Mouse (Mus musculus) kidney, postnatal 4 days (tissue): ENCODE measurements around the gene Apoa2.

ENCODE experiments used
- DNase-seq, 2 experiments: peaks; one replicate each; pipeline ENCODE4 v3.0.0; 2021; ENCODE audit warnings: mixed read lengths in 2 of 2

The Apoa2 gene

GRCm38 (mm10) chr1:171262594-171263130 lies 37.8 kb downstream of the Apoa2 start:
- DNase-seq: peak; percentile 77 to 85

DNA sequence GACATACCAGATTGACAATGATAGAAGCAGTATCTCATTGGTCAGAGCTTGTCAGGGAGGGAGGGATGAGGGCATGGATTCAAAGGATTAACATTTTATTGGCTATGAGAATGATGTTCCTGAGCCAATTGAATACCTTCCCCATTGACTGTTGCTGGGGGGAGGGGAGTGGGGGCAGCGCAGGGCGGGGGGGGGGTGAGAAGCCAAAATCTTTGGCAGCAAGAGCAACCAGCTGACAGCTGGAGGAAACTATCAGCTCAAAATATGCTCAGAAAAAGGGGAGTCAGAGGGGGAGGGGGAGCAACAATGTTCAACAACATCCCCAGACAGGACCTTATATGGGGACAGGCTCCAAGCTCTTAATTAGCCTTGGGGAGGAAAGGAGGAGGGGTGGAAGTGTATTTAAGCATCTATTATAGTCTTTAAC lies 38.3 kb downstream of the Apoa2 start:
- DNase-seq: peak; percentile 66 to 78

GRCm38 (mm10) chr1:171263666-171264461 lies 39.0 kb downstream of the Apoa2 start:
- no peak for DNase-seq

GRCm38 (mm10) chr1:171265971-171266744 lies 41.3 kb downstream of the Apoa2 start:
- no peak for DNase-seq

- no peak for DNase-seq
These were observed 43.5 kb downstream of the Apoa2 start for GRCm38 (mm10) chr1:171268341-171268740.

DNA sequence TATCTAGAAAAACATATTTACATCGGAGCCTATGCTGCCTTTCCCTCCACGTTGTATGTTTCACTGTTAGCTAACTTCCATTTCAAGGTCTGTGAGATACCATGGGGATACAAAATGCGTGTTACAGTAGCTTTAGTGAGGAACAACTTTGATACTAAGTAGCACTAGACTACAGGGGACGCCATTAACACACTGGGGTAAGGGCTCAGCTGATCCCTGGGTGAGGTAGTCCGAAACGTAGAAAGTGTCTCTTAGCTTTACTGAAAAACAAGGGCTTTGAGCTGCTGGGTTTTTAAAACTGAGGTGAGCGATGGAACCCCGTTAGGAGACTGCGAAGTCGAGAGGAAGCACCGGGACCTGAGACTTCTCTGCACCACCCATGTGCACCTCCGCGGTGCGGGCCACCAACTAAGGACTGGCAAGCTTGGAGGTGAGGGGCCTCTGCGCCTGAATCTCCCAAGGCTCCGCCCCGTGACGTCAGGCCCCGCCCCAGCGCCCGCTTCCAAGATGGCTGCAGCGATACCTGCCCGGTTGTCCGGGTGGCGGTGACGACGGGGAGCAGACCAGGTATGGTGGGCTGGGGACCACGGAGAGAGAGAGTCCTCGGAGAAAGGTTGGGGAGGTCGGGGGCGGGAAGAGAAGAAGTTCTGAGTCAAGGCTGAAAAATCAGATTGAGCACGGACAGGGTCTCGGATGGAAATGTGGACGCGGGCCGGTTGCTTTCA lies 45.2 kb downstream of the Apoa2 start, which contains the start of gene B4galt3:
Gene B4galt3, plus strand, starts transcription at position 481 of the 725 bp plus-strand sequence.
- DNase-seq: peak; percentile 98 to 99

- DNase-seq: peak; percentile 73 to 84
These were observed 45.7 kb downstream of the Apoa2 start for GRCm38 (mm10) chr1:171270573-171270900.

DNA sequence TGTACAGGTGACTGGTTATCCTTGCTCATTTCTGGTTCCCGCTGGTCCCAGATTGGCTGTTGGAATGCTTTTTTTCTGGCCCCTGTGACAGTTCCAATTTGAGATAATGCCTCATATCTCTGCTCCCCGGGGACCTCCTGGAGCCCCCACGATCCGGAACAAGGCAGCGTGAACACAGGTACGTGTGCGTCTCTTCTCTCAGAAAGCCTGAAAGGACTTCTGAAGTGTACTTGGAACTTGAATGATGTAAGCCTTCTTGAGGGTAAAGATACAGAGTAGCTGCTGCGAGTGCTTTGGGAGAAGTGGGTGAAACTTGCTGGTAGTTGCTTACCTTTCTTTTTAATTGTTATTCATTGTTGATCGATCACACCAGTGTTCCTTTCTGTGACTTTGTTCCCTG lies 46.3 kb downstream of the Apoa2 start:
- DNase-seq: no peak

DNA sequence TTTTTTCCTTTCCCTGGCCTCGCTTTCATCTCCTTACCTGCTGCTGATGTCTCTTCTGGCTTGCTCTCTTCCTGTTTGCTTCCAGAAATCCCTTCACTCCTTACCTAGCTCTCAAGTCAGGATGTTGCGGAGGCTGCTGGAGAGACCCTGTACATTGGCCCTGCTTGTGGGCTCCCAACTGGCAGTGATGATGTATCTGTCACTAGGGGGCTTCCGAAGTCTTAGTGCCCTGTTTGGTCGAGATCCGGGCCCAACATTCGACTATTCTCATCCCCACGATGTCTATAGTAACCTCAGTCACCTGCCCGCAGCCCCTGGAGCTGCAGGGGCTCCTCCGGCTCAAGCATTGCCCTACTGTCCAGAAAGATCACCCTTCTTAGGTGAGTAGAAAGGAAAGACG lies 46.8 kb downstream of the Apoa2 start:
- DNase-seq: no peak

DNA sequence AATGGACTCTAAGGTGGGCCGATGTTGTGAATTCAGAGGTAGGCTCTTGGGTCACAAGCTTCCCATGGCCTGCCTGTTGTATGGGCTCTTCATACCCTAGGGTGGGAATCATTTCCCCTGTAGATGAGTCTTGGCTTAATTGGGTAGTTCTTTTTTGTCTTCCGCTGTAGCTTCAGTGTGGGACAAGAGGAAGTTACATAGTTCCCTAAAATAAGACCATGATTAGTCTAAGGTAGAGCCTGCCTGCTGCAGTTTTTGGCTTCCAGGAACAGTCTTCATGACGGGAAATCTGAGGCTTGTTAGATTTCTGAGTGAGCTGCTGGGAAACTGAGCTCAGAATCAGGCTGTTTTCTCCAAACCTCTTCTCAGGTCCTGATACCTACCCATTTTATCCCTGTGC lies 47.2 kb downstream of the Apoa2 start:
- no peak for DNase-seq

GRCm38 (mm10) chr1:171274171-171274570 lies 49.3 kb downstream of the Apoa2 start:
- no peak for DNase-seq

DNA sequence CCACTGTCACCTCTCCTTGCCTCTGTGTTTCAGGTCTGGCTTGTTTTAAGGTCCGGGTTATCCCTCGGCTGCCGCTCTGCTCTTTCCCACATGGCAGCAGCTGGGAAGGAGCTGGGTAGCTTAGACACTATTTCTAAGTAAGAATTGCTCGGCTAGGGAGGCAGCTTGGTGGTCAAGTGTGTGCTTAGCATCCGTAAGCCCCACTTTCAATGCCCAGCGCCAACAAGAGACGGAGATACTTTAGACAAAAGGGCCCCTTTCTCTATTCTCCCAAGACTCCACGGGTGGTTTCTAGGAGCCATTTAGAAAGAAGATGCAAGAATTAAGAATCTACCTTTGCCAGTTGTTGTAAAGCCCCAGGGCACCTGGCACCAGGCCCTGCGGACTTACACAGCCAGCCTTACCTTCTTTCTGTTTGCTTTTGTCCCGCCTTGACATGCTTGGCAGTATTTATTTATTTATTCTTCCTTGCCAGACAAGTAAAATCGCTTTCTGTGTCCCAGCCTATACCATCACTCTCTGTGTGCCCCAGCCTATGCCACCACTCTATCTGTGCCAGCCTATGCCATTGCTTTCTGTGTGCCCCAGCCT lies 50.4 kb downstream of the Apoa2 start:
- DNase-seq: no peak
